In genomic region chr15:96848150-96848549, GRCm38 (mm10) we compare ENCODE assay signal across 9 mouse cellular contexts.
DNase-seq lines count a peak whose midpoint lies in the region; ATAC-seq and TF ChIP-seq lines count a peak whose summit lies in the region.
"Had no signal": no experiment of that assay in that cellular context is flagged by ENCODE, and none has a peak within 500 bp of the region (broad histone marks: within the 10 kb centered on the region; RNA-seq: fewer than 3 reads in every experiment).

No protein-coding gene starts in this region.

- peak; percentile 66 for TF ChIP-seq CTCF in lung, postnatal 0 days (IDR thresholded peaks at IDR 0.05)

- H3K27me3 ChIP-seq in heart, embryonic 11.5 days (ENCODE audit: control insufficient read depth, insufficient read depth, low read length) = no peaks in the 10 kb centered on the region
- no peaks in the 10 kb centered on the region for H3K27me3 ChIP-seq in lung, postnatal 0 days (replicated peaks; ENCODE audit: insufficient read depth, low read length)
- H3K27me3 ChIP-seq: embryonic facial prominence, embryonic 15.5 days had no signal

- no peak overlapping the region for H3K4me2 ChIP-seq in heart, embryonic 11.5 days
- H3K4me2 ChIP-seq in lung, postnatal 0 days (replicated peaks; ENCODE audit: low read depth, low read length) = no peak overlapping the region
- H3K4me2 ChIP-seq: embryonic facial prominence, embryonic 15.5 days had no signal

- H3K4me3 ChIP-seq in heart, embryonic 11.5 days (ENCODE audit: low read depth, low read length) = no peak overlapping the region
- H3K4me3 ChIP-seq in lung, postnatal 0 days (ENCODE audit: low read depth, low read length) = no peak overlapping the region
- H3K4me3 ChIP-seq: embryonic facial prominence, embryonic 15.5 days had no signal

- H3K36me3 ChIP-seq in heart, embryonic 11.5 days (ENCODE audit: control insufficient read depth, insufficient read depth, low read length) = no peaks in the 10 kb centered on the region
- no peaks in the 10 kb centered on the region for H3K36me3 ChIP-seq in lung, postnatal 0 days (ENCODE audit: insufficient read depth, low read length)
- H3K36me3 ChIP-seq: embryonic facial prominence, embryonic 15.5 days had no signal

- ATAC-seq in heart, embryonic 11.5 days (replicated peaks; ENCODE audit: insufficient number of reproducible peaks, low FRiP score, low TSS enrichment) = no peak
- ATAC-seq in lung, postnatal 0 days = no peak

- H3K4me1 ChIP-seq in heart, embryonic 11.5 days (ENCODE audit: control insufficient read depth, insufficient read depth, low read length) = no peaks in the 10 kb centered on the region
- H3K4me1 ChIP-seq in lung, postnatal 0 days (ENCODE audit: insufficient read depth, low read depth, low read length) = no peaks in the 10 kb centered on the region

- H3K27ac ChIP-seq in heart, embryonic 11.5 days (ENCODE audit: low read depth, low read length) = no peak overlapping the region
- no peak overlapping the region for H3K27ac ChIP-seq in lung, postnatal 0 days (ENCODE audit: low read length)
- H3K27ac ChIP-seq: embryonic facial prominence, embryonic 15.5 days had no signal

- DNase-seq in heart, postnatal 4 days = peak; percentile 43
- peak; percentile 66 to 70 for DNase-seq in B cell, adult 2 months
- peak; percentile 76 for DNase-seq in R1 (ENCODE audit: low read depth, low spot score)
- DNase-seq in lung, postnatal 0 days (ENCODE audit: low spot score) = no peak
- DNase-seq in yolk sac, embryonic 10.5 days (ENCODE audit: low spot score) = no peak
- DNase-seq in layer of hippocampus, adult 8-10 months (ENCODE audit: low spot score in 2 of 2) = no peak
- DNase-seq in heart, adult 18-20 months = no peak

- H3K9me3 ChIP-seq in heart, embryonic 11.5 days (replicated peaks; ENCODE audit: control insufficient read depth, low read length) = no peaks in the 10 kb centered on the region
- H3K9me3 ChIP-seq in lung, postnatal 0 days (ENCODE audit: low read length) = no peaks in the 10 kb centered on the region
- H3K9me3 ChIP-seq: embryonic facial prominence, embryonic 15.5 days had no signal

- no peak overlapping the region for H3K9ac ChIP-seq in heart, embryonic 11.5 days (ENCODE audit: low read depth, low read length)
- H3K9ac ChIP-seq in lung, postnatal 0 days (replicated peaks; ENCODE audit: low read depth) = no peak overlapping the region
- H3K9ac ChIP-seq: embryonic facial prominence, embryonic 15.5 days had no signal

- no peak for TF ChIP-seq EP300 in lung, postnatal 0 days (IDR thresholded peaks at IDR 0.05)

- 74% methylated on average over 2 of the region's 2 CpGs for WGBS in heart, embryonic 11.5 days (ENCODE audit: insufficient replicate concordance)
- 80% methylated on average over 2 of the region's 2 CpGs for WGBS in lung, postnatal 0 days

Comparison
In these comparisons a context has a peak if more than half of its experiments do, and no peak if none do; other contexts are left out.
1. DNase-seq: peak in heart, postnatal 4 days (single experiment), B cell, adult 2 months (2 of 2) and R1 (single experiment); none in lung, postnatal 0 days (single experiment), yolk sac, embryonic 10.5 days (single experiment), layer of hippocampus, adult 8-10 months (0 of 2) and heart, adult 18-20 months (0 of 2).